Mouse (Mus musculus): ENCODE data around the gene Nop10. TPM values are rescaled to one million over a fixed set of nuclear protein-coding genes. Genes with fewer than 3 reads are reported as not detected.

The Nop10 gene
- 170 and 181 TPM in 2 replicates for polyA plus RNA-seq (2016; fragmentation: Nextera tagmentation; extraction: Ambion mirVana)

- WGBS: under 1% methylated on average over 36 of the region's 36 CpGs
- peak; percentile 46; the same call in 1 of the 2 replicates for ATAC-seq (ENCODE audit: insufficient number of reproducible peaks, insufficient read depth, low FRiP score, low TSS enrichment, low read depth)
- H3K9me3 ChIP-seq: no peaks in the 10 kb centered on the region
- H3K36me3 ChIP-seq: no peaks in the 10 kb centered on the region
- H3K4me3 ChIP-seq (replicated peaks): peak within 1 kb of the TSS; percentile 57
- H3K27ac ChIP-seq: peak within 1 kb of the TSS; percentile 62; the same call in 1 of the 2 replicates
- H3K9ac ChIP-seq (replicated peaks): peak within 1 kb of the TSS; percentile 55
- H3K4me1 ChIP-seq (replicated peaks): peaks cover 19% of the 10 kb centered on the region
- H3K4me2 ChIP-seq: peak within 1 kb of the TSS; percentile 60
- no peaks in the 10 kb centered on the region for H3K27me3 ChIP-seq
Observed at GRCm38 (mm10) chr2:112261748-112262653, at the start of gene Nop10. TSS of gene Nop10 (plus strand) at chr2:112261926.

- no peak; the same call in 1 of the 2 replicates for ATAC-seq (ENCODE audit: insufficient number of reproducible peaks, insufficient read depth, low FRiP score, low TSS enrichment, low read depth)
- H3K27me3 ChIP-seq: no peaks in the 10 kb centered on the region
- WGBS: 3% methylated on average over 1 of the region's 1 CpGs
Observed at GRCm38 (mm10) chr2:112215977-112216376, 45.7 kb upstream of the Nop10 start.

GRCm38 (mm10) chr2:112217614-112218013 is 44.1 kb upstream of the Nop10 start:
- Histone ChIP-seq H3K9me3 (no peaks in the 10 kb centered on the region), H3K27ac (no peak overlapping the region), H3K27me3 (no peaks in the 10 kb centered on the region), H3K4me1 (replicated peaks) (no peaks in the 10 kb centered on the region), H3K9ac (replicated peaks) (no peak overlapping the region), H3K4me3 (replicated peaks) (no peak overlapping the region), H3K36me3 (no peaks in the 10 kb centered on the region), H3K4me2 (no peak overlapping the region)
- ATAC-seq (ENCODE audit: insufficient number of reproducible peaks, insufficient read depth, low FRiP score, low TSS enrichment, low read depth): no peak
- 76% methylated on average over 6 of the region's 6 CpGs for WGBS

More at GRCm38 (mm10) chr2:112215977-112216376, 45.7 kb upstream of the Nop10 start:
- Histone ChIP-seq H3K9me3 (no peaks in the 10 kb centered on the region), H3K9ac (replicated peaks) (no peak overlapping the region), H3K27ac (no peak overlapping the region), H3K4me2 (no peak overlapping the region), H3K36me3 (no peaks in the 10 kb centered on the region), H3K4me1 (replicated peaks) (no peaks in the 10 kb centered on the region), H3K4me3 (replicated peaks) (no peak overlapping the region)

- Histone ChIP-seq H3K27ac (no peak overlapping the region), H3K4me1 (replicated peaks) (no peaks in the 10 kb centered on the region), H3K27me3 (no peaks in the 10 kb centered on the region), H3K9me3 (no peaks in the 10 kb centered on the region), H3K4me3 (replicated peaks) (no peak overlapping the region), H3K9ac (replicated peaks) (no peak overlapping the region), H3K4me2 (no peak overlapping the region), H3K36me3 (no peaks in the 10 kb centered on the region)
- no peak for ATAC-seq (ENCODE audit: insufficient number of reproducible peaks, insufficient read depth, low FRiP score, low TSS enrichment, low read depth)
- WGBS: 87% methylated on average over 5 of the region's 5 CpGs
Observed at GRCm38 (mm10) chr2:112220880-112221279, 40.8 kb upstream of the Nop10 start.

- no peak overlapping the region for H3K27ac ChIP-seq
- H3K27me3 ChIP-seq: no peaks in the 10 kb centered on the region
- H3K4me1 ChIP-seq (replicated peaks): no peaks in the 10 kb centered on the region
- WGBS: 81% methylated on average over 5 of the region's 5 CpGs
- no peak overlapping the region for H3K4me2 ChIP-seq
- H3K9ac ChIP-seq (replicated peaks): no peak overlapping the region
- H3K36me3 ChIP-seq: no peaks in the 10 kb centered on the region
- H3K9me3 ChIP-seq: no peaks in the 10 kb centered on the region
- ATAC-seq (ENCODE audit: insufficient number of reproducible peaks, insufficient read depth, low FRiP score, low TSS enrichment, low read depth): no peak
- H3K4me3 ChIP-seq (replicated peaks): no peak overlapping the region
Observed at GRCm38 (mm10) chr2:112222607-112223006, 39.1 kb upstream of the Nop10 start.

GRCm38 (mm10) chr2:112224356-112224755 is 37.4 kb upstream of the Nop10 start:
- 64% methylated on average over 4 of the region's 4 CpGs for WGBS
- Histone ChIP-seq H3K4me2 (no peak overlapping the region), H3K27ac (no peak overlapping the region), H3K4me1 (replicated peaks) (no peaks in the 10 kb centered on the region), H3K27me3 (no peaks in the 10 kb centered on the region), H3K9ac (replicated peaks) (no peak overlapping the region), H3K4me3 (replicated peaks) (no peak overlapping the region), H3K9me3 (no peaks in the 10 kb centered on the region), H3K36me3 (no peaks in the 10 kb centered on the region)
- ATAC-seq (ENCODE audit: insufficient number of reproducible peaks, insufficient read depth, low FRiP score, low TSS enrichment, low read depth): no peak

- Histone ChIP-seq H3K27ac (no peak overlapping the region), H3K9me3 (no peaks in the 10 kb centered on the region), H3K9ac (replicated peaks) (no peak overlapping the region), H3K4me1 (replicated peaks) (0 out of 2 replicates have a peak, but pooled peaks cover under 1% of the 10 kb centered on the region), H3K36me3 (no peaks in the 10 kb centered on the region), H3K4me2 (no peak overlapping the region), H3K4me3 (replicated peaks) (no peak overlapping the region), H3K27me3 (no peaks in the 10 kb centered on the region)
- 94% methylated on average over 1 of the region's 1 CpGs for WGBS
- no peak for ATAC-seq (ENCODE audit: insufficient number of reproducible peaks, insufficient read depth, low FRiP score, low TSS enrichment, low read depth)
Observed at GRCm38 (mm10) chr2:112232623-112233022, 29.1 kb upstream of the Nop10 start.

- ATAC-seq (ENCODE audit: insufficient number of reproducible peaks, insufficient read depth, low FRiP score, low TSS enrichment, low read depth): no peak
- Histone ChIP-seq H3K4me3 (replicated peaks) (no peak overlapping the region), H3K27ac (no peak overlapping the region), H3K36me3 (no peaks in the 10 kb centered on the region), H3K9ac (replicated peaks) (no peak overlapping the region), H3K27me3 (no peaks in the 10 kb centered on the region), H3K4me2 (no peak overlapping the region), H3K9me3 (no peaks in the 10 kb centered on the region), H3K4me1 (replicated peaks) (peaks cover 21% of the 10 kb centered on the region)
- 83% methylated on average over 2 of the region's 2 CpGs for WGBS
Observed at GRCm38 (mm10) chr2:112236620-112237019, 25.1 kb upstream of the Nop10 start.

GRCm38 (mm10) chr2:112238006-112238405 is 23.7 kb upstream of the Nop10 start:
- WGBS: 4% methylated on average over 4 of the region's 4 CpGs
- H3K27me3 ChIP-seq: no peaks in the 10 kb centered on the region

GRCm38 (mm10) chr2:112239212-112239934 is 22.4 kb upstream of the Nop10 start, which contains the start of gene Lpcat4:
TSS of gene Lpcat4 (plus strand) at chr2:112239468.
- peaks cover 22% of the 10 kb centered on the region for H3K4me1 ChIP-seq (replicated peaks)
- ATAC-seq (ENCODE audit: insufficient number of reproducible peaks, insufficient read depth, low FRiP score, low TSS enrichment, low read depth): peak; percentile 77
- under 1% methylated on average over 75 of the region's 94 CpGs for WGBS

More at GRCm38 (mm10) chr2:112238006-112238405, 23.7 kb upstream of the Nop10 start:
- Histone ChIP-seq H3K9ac (replicated peaks) (no peak overlapping the region), H3K4me3 (replicated peaks) (no peak overlapping the region), H3K27ac (no peak overlapping the region), H3K36me3 (no peaks in the 10 kb centered on the region), H3K4me2 (peak overlapping the region; percentile 10; the same call in 1 of the 2 replicates), H3K9me3 (no peaks in the 10 kb centered on the region), H3K4me1 (replicated peaks) (peaks cover 22% of the 10 kb centered on the region)
- no peak for ATAC-seq (ENCODE audit: insufficient number of reproducible peaks, insufficient read depth, low FRiP score, low TSS enrichment, low read depth)

More at GRCm38 (mm10) chr2:112239212-112239934, 22.4 kb upstream of the Nop10 start, which contains the start of gene Lpcat4:
- H3K9me3 ChIP-seq: no peaks in the 10 kb centered on the region
- peak within 1 kb of the TSS; percentile 96 for H3K27ac ChIP-seq
- peak within 1 kb of the TSS; percentile 74 for H3K4me3 ChIP-seq (replicated peaks)
- peak within 1 kb of the TSS; percentile 80 for H3K9ac ChIP-seq (replicated peaks)
- H3K27me3 ChIP-seq: no peaks in the 10 kb centered on the region
- H3K4me2 ChIP-seq: peak within 1 kb of the TSS; percentile 88
- H3K36me3 ChIP-seq: peaks cover 6% of the 10 kb centered on the region
